Mouse (Mus musculus) midbrain, embryonic 16.5 days (tissue): ENCODE data around the gene Mbnl1. TPM values are rescaled to one million over a fixed set of nuclear protein-coding genes. Genes with fewer than 3 reads are reported as not detected.
"Not testable (repeated sequence)": the region's sequence is repeated elsewhere in the genome, so short reads cannot be mapped to it uniquely, and the experiment has no call there.

Source experiments
- ATAC-seq: fragments of 200-750 bp; cut with Nextera tagmentation; 2 replicates; pipeline ENCODE4 v1.8.0; 2017; ENCODE audit warnings: moderate TSS enrichment
- H3K27ac ChIP-seq: fragments of 300-500 bp; sonication (generic); 2 replicates; pipeline ENCODE4 v1.5.1; 2014; ENCODE audit warnings: mild to moderate bottlenecking, low read length, mixed read lengths
- H3K27me3 ChIP-seq: fragments of 300-500 bp; sonication (generic); 2 replicates; pipeline ENCODE4 v1.6.1; 2014; ENCODE audit warnings: low read depth, low read length, mixed read lengths; ENCODE audit not compliant: control insufficient read depth, insufficient read depth
- H3K36me3 ChIP-seq: fragments of 300-500 bp; sonication (generic); 2 replicates; pipeline ENCODE4 v1.6.1; 2014; ENCODE audit warnings: mild to moderate bottlenecking, low read length, moderate library complexity, mixed read lengths; ENCODE audit not compliant: control insufficient read depth, insufficient read depth
- H3K4me1 ChIP-seq: fragments of 300-500 bp; sonication (generic); 2 replicates; pipeline ENCODE4 v1.6.1; 2014; ENCODE audit warnings: mild to moderate bottlenecking, low read length, mixed read lengths; ENCODE audit not compliant: control insufficient read depth, insufficient read depth
- H3K4me2 ChIP-seq: fragments of 300-500 bp; sonication (generic); 2 replicates; pipeline ENCODE4 v1.6.1; 2014; ENCODE audit warnings: mild to moderate bottlenecking, low read length, mixed read lengths
- H3K4me3 ChIP-seq: fragments of 300-500 bp; sonication (generic); 2 replicates; pipeline ENCODE4 v1.5.1; 2014; ENCODE audit warnings: low read depth, mild to moderate bottlenecking, low read length, moderate library complexity, mixed read lengths
- H3K9ac ChIP-seq: fragments of 300-500 bp; sonication (generic); 2 replicates; pipeline ENCODE4 v1.6.1; 2014; ENCODE audit warnings: low read depth, low read length, mixed read lengths
- H3K9me3 ChIP-seq: fragments of 300-500 bp; sonication (generic); replicated peaks from 2 replicates; pipeline ENCODE4 v1.6.1; 2014; ENCODE audit warnings: mild to moderate bottlenecking, low read length, mixed read lengths; ENCODE audit not compliant: control insufficient read depth, poor library complexity, severe bottlenecking
- WGBS: fragments of 180-500 bp; shearing (Covaris S2); extraction: QIAGEN DNeasy Blood & Tissue Kit; methylation state at CpG from one replicate; pipeline ENCODE4 v1.1.7; 2014; 5-methylcytosine and 5-hydroxymethylcytosine counted together
- polyA plus RNA-seq: library from polyadenylated mRNA; unstranded; fragments of >200 nt; fragmentation: Nextera tagmentation; extraction: Ambion mirVana; gene quantifications from 2 replicates; pipeline ENCODE4 v1.2.1, GENCODE M21; 2015

The Mbnl1 gene
- polyA plus RNA-seq, 1 experiment from 2014 or later = 46.8 TPM

- no peak for ATAC-seq
These were observed 13.5 kb downstream of the Mbnl1 start for GRCm38 (mm10) chr3:60485987-60486712.

GRCm38 (mm10) chr3:60486713-60487170 is 14.1 kb downstream of the Mbnl1 start:
- Histone ChIP-seq H3K9me3 (no peaks in the 10 kb centered on the region), H3K4me2 (no peak overlapping the region), H3K4me3 (no peak overlapping the region), H3K27ac (no peak overlapping the region), H3K27me3 (no peaks in the 10 kb centered on the region), H3K9ac (no peak overlapping the region), H3K36me3 (no peaks in the 10 kb centered on the region), H3K4me1 (no peaks in the 10 kb centered on the region)
- 79% methylated on average over 3 of the region's 3 CpGs for whole genome bisulfite sequencing
- no peak for ATAC-seq

More at GRCm38 (mm10) chr3:60485987-60486712, 13.5 kb downstream of the Mbnl1 start:
- 93% methylated on average over 4 of the region's 4 CpGs for WGBS
- Histone ChIP-seq H3K9ac (no peak overlapping the region), H3K4me3 (no peak overlapping the region), H3K4me1 (no peaks in the 10 kb centered on the region), H3K36me3 (no peaks in the 10 kb centered on the region), H3K27ac (no peak overlapping the region), H3K4me2 (no peak overlapping the region), H3K9me3 (no peaks in the 10 kb centered on the region), H3K27me3 (no peaks in the 10 kb centered on the region)

GRCm38 (mm10) chr3:60489509-60489908 is 16.9 kb downstream of the Mbnl1 start:
- WGBS = 93% methylated on average over 6 of the region's 6 CpGs
- Histone ChIP-seq H3K9me3 (no peaks in the 10 kb centered on the region), H3K9ac (no peak overlapping the region), H3K4me1 (no peaks in the 10 kb centered on the region), H3K27ac (no peak overlapping the region), H3K36me3 (no peaks in the 10 kb centered on the region), H3K4me2 (no peak overlapping the region), H3K4me3 (no peak overlapping the region), H3K27me3 (no peaks in the 10 kb centered on the region)
- ATAC-seq = no peak

GRCm38 (mm10) chr3:60494774-60495535 is 22.3 kb downstream of the Mbnl1 start:
- not testable (repeated sequence) for H3K4me3 ChIP-seq, H3K27me3 ChIP-seq, H3K9ac ChIP-seq, H3K4me2 ChIP-seq, H3K4me1 ChIP-seq, H3K27ac ChIP-seq, H3K9me3 ChIP-seq, H3K36me3 ChIP-seq
- 0 out of 2 replicates have a peak, but pooled peaks have one; percentile 36 for ATAC-seq
- 60% methylated on average over 7 of the region's 16 CpGs for WGBS

GRCm38 (mm10) chr3:60496197-60496596 is 23.6 kb downstream of the Mbnl1 start:
- Histone ChIP-seq H3K4me2 (no peak overlapping the region), H3K9ac (no peak overlapping the region), H3K4me3 (no peak overlapping the region), H3K4me1 (peaks cover 9% of the 10 kb centered on the region), H3K27ac (no peak overlapping the region), H3K9me3 (no peaks in the 10 kb centered on the region), H3K27me3 (no peaks in the 10 kb centered on the region), H3K36me3 (no peaks in the 10 kb centered on the region)
- WGBS = 89% methylated on average over 5 of the region's 5 CpGs
- ATAC-seq = no peak

- H3K36me3 ChIP-seq = no peaks in the 10 kb centered on the region
- H3K4me3 ChIP-seq = no peak overlapping the region
- WGBS = 89% methylated on average over 2 of the region's 2 CpGs
These were observed 25.5 kb downstream of the Mbnl1 start for GRCm38 (mm10) chr3:60498151-60498550.

GRCm38 (mm10) chr3:60498646-60499045 is 26.0 kb downstream of the Mbnl1 start:
- ATAC-seq = no peak
- no peaks in the 10 kb centered on the region for H3K27me3 ChIP-seq
- WGBS = 78% methylated on average over 3 of the region's 3 CpGs
- no peak overlapping the region for H3K27ac ChIP-seq
- H3K4me3 ChIP-seq = no peak overlapping the region
- no peak overlapping the region for H3K9ac ChIP-seq
- no peak overlapping the region for H3K4me2 ChIP-seq
- H3K36me3 ChIP-seq = no peaks in the 10 kb centered on the region
- H3K9me3 ChIP-seq = no peaks in the 10 kb centered on the region
- H3K4me1 ChIP-seq = peaks cover 25% of the 10 kb centered on the region

More at GRCm38 (mm10) chr3:60498151-60498550, 25.5 kb downstream of the Mbnl1 start:
- Histone ChIP-seq H3K9ac (no peak overlapping the region), H3K27me3 (no peaks in the 10 kb centered on the region), H3K4me1 (peaks cover 21% of the 10 kb centered on the region), H3K4me2 (no peak overlapping the region), H3K27ac (no peak overlapping the region), H3K9me3 (no peaks in the 10 kb centered on the region)
- ATAC-seq = no peak

- Histone ChIP-seq H3K36me3 (no peaks in the 10 kb centered on the region), H3K27ac (no peak overlapping the region), H3K27me3 (no peaks in the 10 kb centered on the region), H3K4me1 (peaks cover 25% of the 10 kb centered on the region), H3K4me3 (no peak overlapping the region), H3K4me2 (no peak overlapping the region), H3K9ac (no peak overlapping the region), H3K9me3 (no peaks in the 10 kb centered on the region)
- no peak for ATAC-seq
- 59% methylated on average over 6 of the region's 6 CpGs for WGBS
These were observed 26.5 kb downstream of the Mbnl1 start for GRCm38 (mm10) chr3:60499157-60499578.
